Mouse (Mus musculus) liver, embryonic 15.5 days (tissue): ENCODE measurements around the gene Pglyrp2. TPM values are rescaled to one million over a fixed set of nuclear protein-coding genes. Genes with fewer than 3 reads are reported as not detected.

Experiments
- microRNA-seq: library from miRNA; unstranded; fragments of <30 nt; microRNA quantifications from one replicate; pipeline ENCODE4, GENCODE M21; 2016
- polyA plus RNA-seq: library from polyadenylated mRNA; unstranded; fragments of >200 nt; fragmentation: Nextera tagmentation; extraction: Ambion mirVana; gene quantifications from 2 replicates; pipeline ENCODE4 v1.2.1, GENCODE M21; 2015

Pglyrp2 gene
- polyA plus RNA-seq, 1 experiment from 2014 or later: 7.2 TPM

Small RNA genes within 50 kb of the gene (microRNA-seq; reads per million reads assigned to microRNA genes)
- gene Gm22201: not detected

Other genes starting within 250 kb of the Pglyrp2 start
- 0.05 and 0.10 TPM in 2 replicates for gene Ephx3, start 234.6 kb downstream of the Pglyrp2 start, polyA plus RNA-seq
- 31.5 and 34.7 TPM in 2 replicates for gene Brd4, start 139.4 kb downstream of the Pglyrp2 start, polyA plus RNA-seq
- 29.1 and 32.3 TPM in 2 replicates for gene Akap8, start 102.9 kb downstream of the Pglyrp2 start, polyA plus RNA-seq
- 36.1 and 39.1 TPM in 2 replicates for gene Akap8l, start 73.6 kb downstream of the Pglyrp2 start, polyA plus RNA-seq
- 6.2 and 6.7 TPM in 2 replicates for gene Wiz, start 34.7 kb downstream of the Pglyrp2 start, polyA plus RNA-seq
- 2.4 and 4.0 TPM in 2 replicates for gene Rasal3, start 20.6 kb downstream of the Pglyrp2 start, polyA plus RNA-seq
- gene Cyp4f39, start 28.6 kb upstream of the Pglyrp2 start, polyA plus RNA-seq: 0.52 and 0.83 TPM in 2 replicates
- gene Cyp4f17, start 81.9 kb upstream of the Pglyrp2 start, polyA plus RNA-seq: 0.64 and 0.85 TPM in 2 replicates
- gene Cyp4f16, start 112.4 kb upstream of the Pglyrp2 start, polyA plus RNA-seq: 4.3 and 4.5 TPM in 2 replicates
- gene Cyp4f37, start 197.1 kb upstream of the Pglyrp2 start, polyA plus RNA-seq: not detected in 2 replicates
- gene Cyp4f40, start 234.7 kb upstream of the Pglyrp2 start, polyA plus RNA-seq: not detected in 2 replicates